In genomic region chr5:30207276-30207675, GRCm38 (mm10) we compare ENCODE assay signal across 11 mouse cellular contexts. TPM values are rescaled to one million over a fixed set of nuclear protein-coding genes. Genes with fewer than 3 reads are reported as not detected.
DNase-seq lines count a peak whose midpoint lies in the region; ATAC-seq and TF ChIP-seq lines count a peak whose summit lies in the region.
"Had no signal": no experiment of that assay in that cellular context is flagged by ENCODE, and none has a peak within 500 bp of the region (broad histone marks: within the 10 kb centered on the region; RNA-seq: fewer than 3 reads in every experiment).

No protein-coding gene starts in this region.

- H3K4me2 ChIP-seq in forebrain, embryonic 11.5 days (ENCODE audit: low read depth, low read length, severe bottlenecking) = no peak overlapping the region
- no peak overlapping the region for H3K4me2 ChIP-seq in forebrain, embryonic 16.5 days (ENCODE audit: low read length)
- H3K4me2 ChIP-seq: heart, embryonic 13.5 days; stomach, embryonic 15.5 days had no signal

- WGBS in forebrain, embryonic 11.5 days = 70% methylated on average over 6 of the region's 6 CpGs
- 62% methylated on average over 6 of the region's 6 CpGs for WGBS in forebrain, embryonic 16.5 days

- TF ChIP-seq POLR2A in testis, adult 2 months (IDR thresholded peaks at IDR 0.05; ENCODE audit: control insufficient read depth, low read depth, low read length) = no peak

- no peak overlapping the region for H3K27ac ChIP-seq in forebrain, embryonic 11.5 days (ENCODE audit: low read depth, low read length)
- H3K27ac ChIP-seq in forebrain, embryonic 16.5 days (ENCODE audit: low read length) = no peak overlapping the region
- no peak overlapping the region for H3K27ac ChIP-seq in testis, adult 2 months (ENCODE audit: control insufficient read depth, insufficient read depth, low read depth, low read length)
- H3K27ac ChIP-seq: heart, embryonic 13.5 days; macrophage had no signal

- DNase-seq in forebrain, embryonic 11.5 days (ENCODE audit: low spot score) = peak; percentile 65
- no peak for DNase-seq in testis, postnatal 10 days (ENCODE audit: low spot score)
- peak; percentile 14 to 56 for DNase-seq in kidney, postnatal 36 days
- DNase-seq in thymus, postnatal 36 days = peak; percentile 27 to 35
- DNase-seq in ovary, postnatal 36 days (ENCODE audit: low spot score) = no peak
- DNase-seq in frontal cortex, postnatal 10 days (ENCODE audit: low spot score in 2 of 2) = no peak

- H3K36me3 ChIP-seq in forebrain, embryonic 11.5 days (ENCODE audit: control insufficient read depth, insufficient read depth, low read length) = no peaks in the 10 kb centered on the region
- no peaks in the 10 kb centered on the region for H3K36me3 ChIP-seq in forebrain, embryonic 16.5 days (ENCODE audit: control insufficient read depth, insufficient read depth)
- H3K36me3 ChIP-seq in testis, adult 2 months (ENCODE audit: control insufficient read depth, insufficient read depth, low read length) = no peaks in the 10 kb centered on the region
- H3K36me3 ChIP-seq: heart, embryonic 13.5 days; stomach, embryonic 15.5 days had no signal

- H3K9me3 ChIP-seq in forebrain, embryonic 11.5 days (ENCODE audit: control insufficient read depth, low read length) = no peaks in the 10 kb centered on the region
- H3K9me3 ChIP-seq in forebrain, embryonic 16.5 days (ENCODE audit: control insufficient read depth, low read length) = no peaks in the 10 kb centered on the region
- H3K9me3 ChIP-seq: heart, embryonic 13.5 days; stomach, embryonic 15.5 days had no signal

- ATAC-seq in forebrain, embryonic 11.5 days (replicated peaks; ENCODE audit: low FRiP score) = no peak
- no peak for ATAC-seq in forebrain, embryonic 16.5 days

- peak; percentile 34; the same call in 1 of the 2 replicates for TF ChIP-seq CTCF in testis, adult 2 months (IDR thresholded peaks at IDR 0.05; ENCODE audit: control insufficient read depth, insufficient read depth, insufficient replicate concordance, low read depth, low read length)

- H3K9ac ChIP-seq in forebrain, embryonic 11.5 days (ENCODE audit: low read length) = no peak overlapping the region
- H3K9ac ChIP-seq in forebrain, embryonic 16.5 days (replicated peaks; ENCODE audit: low read depth, low read length) = no peak overlapping the region
- H3K9ac ChIP-seq: heart, embryonic 13.5 days; stomach, embryonic 15.5 days had no signal

- no peaks in the 10 kb centered on the region for H3K27me3 ChIP-seq in forebrain, embryonic 11.5 days (ENCODE audit: control insufficient read depth, insufficient read depth, low read length)
- H3K27me3 ChIP-seq in forebrain, embryonic 16.5 days (replicated peaks; ENCODE audit: control insufficient read depth, insufficient read depth, low read length) = no peaks in the 10 kb centered on the region
- H3K27me3 ChIP-seq in testis, adult 2 months (ENCODE audit: control insufficient read depth, insufficient read depth, low read length) = no peaks in the 10 kb centered on the region
- H3K27me3 ChIP-seq: heart, embryonic 13.5 days; stomach, embryonic 15.5 days had no signal

- H3K4me3 ChIP-seq in forebrain, embryonic 11.5 days (ENCODE audit: low read depth, low read length) = no peak overlapping the region
- H3K4me3 ChIP-seq in forebrain, embryonic 16.5 days (replicated peaks; ENCODE audit: low read length) = no peak overlapping the region
- H3K4me3 ChIP-seq in testis, adult 2 months (ENCODE audit: control insufficient read depth, low read depth, low read length) = no peak overlapping the region
- H3K4me3 ChIP-seq: heart, embryonic 13.5 days; stomach, embryonic 15.5 days had no signal

- no peaks in the 10 kb centered on the region for H3K4me1 ChIP-seq in forebrain, embryonic 11.5 days (replicated peaks; ENCODE audit: control insufficient read depth, insufficient read depth, low read length)
- H3K4me1 ChIP-seq in forebrain, embryonic 16.5 days (replicated peaks; ENCODE audit: control insufficient read depth, insufficient read depth, low read length) = no peaks in the 10 kb centered on the region
- no peaks in the 10 kb centered on the region for H3K4me1 ChIP-seq in testis, adult 2 months (ENCODE audit: control insufficient read depth, insufficient read depth, low read length)

RNA-seq across cellular contexts. Expression of gene Adgrf3, which starts 1.8 kb away (rescaled TPM):
- polyA plus RNA-seq in forebrain, embryonic 11.5 days (2014; fragmentation: Nextera tagmentation; extraction: Ambion mirVana) = not detected in 2 replicates
- polyA plus RNA-seq in forebrain, embryonic 16.5 days (2015; fragmentation: Nextera tagmentation; extraction: Ambion mirVana) = not detected in 2 replicates
- 18.3 and 18.5 TPM in 2 replicates for polyA plus RNA-seq in testis, adult 2 months (2012; rRNA removed)
- polyA plus RNA-seq: macrophage had no signal

RNA-seq across cellular contexts. Expression of gene Selenoi, which starts 25.1 kb away (rescaled TPM):
- polyA plus RNA-seq in forebrain, embryonic 11.5 days (2014; fragmentation: Nextera tagmentation; extraction: Ambion mirVana) = 22.7 and 24.1 TPM in 2 replicates
- 30.1 and 30.7 TPM in 2 replicates for polyA plus RNA-seq in forebrain, embryonic 16.5 days (2015; fragmentation: Nextera tagmentation; extraction: Ambion mirVana)
- polyA plus RNA-seq in testis, adult 2 months (2012; rRNA removed) = 65.4 and 74.1 TPM in 2 replicates

RNA-seq across cellular contexts. Expression of gene Hadhb, which starts 52.2 kb away (rescaled TPM):
- 105 and 108 TPM in 2 replicates for polyA plus RNA-seq in forebrain, embryonic 11.5 days (2014; fragmentation: Nextera tagmentation; extraction: Ambion mirVana)
- polyA plus RNA-seq in forebrain, embryonic 16.5 days (2015; fragmentation: Nextera tagmentation; extraction: Ambion mirVana) = 66.5 and 72.0 TPM in 2 replicates
- polyA plus RNA-seq in testis, adult 2 months (2012; rRNA removed) = 60.1 and 67.1 TPM in 2 replicates

RNA-seq across cellular contexts. Expression of gene Hadha, which starts 52.3 kb away (rescaled TPM):
- polyA plus RNA-seq in forebrain, embryonic 11.5 days (2014; fragmentation: Nextera tagmentation; extraction: Ambion mirVana) = 93.1 and 97.4 TPM in 2 replicates
- polyA plus RNA-seq in forebrain, embryonic 16.5 days (2015; fragmentation: Nextera tagmentation; extraction: Ambion mirVana) = 76.0 and 80.7 TPM in 2 replicates
- 74.2 and 78.6 TPM in 2 replicates for polyA plus RNA-seq in testis, adult 2 months (2012; rRNA removed)

Comparison
In these comparisons a context has a peak if more than half of its experiments do, and no peak if none do; other contexts are left out.
1. DNase-seq: peak in forebrain, embryonic 11.5 days (single experiment), kidney, postnatal 36 days (2 of 2) and thymus, postnatal 36 days (2 of 2); none in testis, postnatal 10 days (single experiment), ovary, postnatal 36 days (single experiment) and frontal cortex, postnatal 10 days (0 of 2).
2. RNA of gene Adgrf3, which starts 1.8 kb away (polyA plus RNA-seq): 18.3 to 18.5 TPM in testis, adult 2 months; not detected in forebrain, embryonic 11.5 days and not detected in forebrain, embryonic 16.5 days; every median in the first group is over 10 times any median in the second.